Mouse (Mus musculus) ES-Bruce4 (cell line): Measurements from ENCODE around the gene Ovol3. TPM values are rescaled to one million over a fixed set of nuclear protein-coding genes. Genes with fewer than 3 reads are reported as not detected.
"Not testable (repeated sequence)": the region's sequence is repeated elsewhere in the genome, so short reads cannot be mapped to it uniquely, and the experiment has no call there.

ENCODE experiments used
- H3K27ac ChIP-seq: 2 replicates; pipeline ENCODE4 v1.5.1; 2012; ENCODE audit warnings: low read length, inconsistent platforms; ENCODE audit not compliant: insufficient read depth
- H3K27me3 ChIP-seq: 2 replicates; pipeline ENCODE4 v1.6.1; 2012; ENCODE audit warnings: mild to moderate bottlenecking, low read length, inconsistent platforms; ENCODE audit not compliant: control insufficient read depth, poor library complexity, insufficient read depth, severe bottlenecking
- H3K36me3 ChIP-seq: 2 replicates; pipeline ENCODE4 v1.6.1; 2012; ENCODE audit warnings: inconsistent platforms, mild to moderate bottlenecking, low read length, moderate library complexity; ENCODE audit not compliant: control insufficient read depth, poor library complexity, insufficient read depth, severe bottlenecking
- H3K4me1 ChIP-seq: one replicate; pipeline ENCODE4 v1.8.1; 2011; ENCODE audit warnings: low read length; ENCODE audit not compliant: control insufficient read depth, insufficient read depth
- H3K4me3 ChIP-seq: 2 replicates; pipeline ENCODE4 v1.5.1; 2011; ENCODE audit warnings: low read depth, mild to moderate bottlenecking, low read length
- H3K9ac ChIP-seq: 2 replicates; pipeline ENCODE4 v1.6.1; 2012; ENCODE audit warnings: low read depth, mild to moderate bottlenecking, inconsistent platforms; ENCODE audit not compliant: poor library complexity, severe bottlenecking
- H3K9me3 ChIP-seq: replicated peaks from 2 replicates; pipeline ENCODE4 v1.6.1; 2012; ENCODE audit warnings: mild to moderate bottlenecking, low read length, inconsistent platforms; ENCODE audit not compliant: control insufficient read depth, poor library complexity, insufficient read depth, severe bottlenecking
- CTCF ChIP-seq: IDR thresholded peaks from one replicate; pipeline ENCODE4 v1.8.1; 2011; ENCODE audit warnings: low read depth, low read length
- EP300 ChIP-seq: IDR thresholded peaks from 2 replicates; pipeline ENCODE4 v1.6.1; 2011; ENCODE audit warnings: low read depth, low read length; ENCODE audit not compliant: insufficient read depth
- POLR2A ChIP-seq: IDR thresholded peaks from one replicate; pipeline ENCODE4 v1.8.1; 2011; ENCODE audit warnings: low read length; ENCODE audit not compliant: insufficient read depth
- polyA plus RNA-seq: library from polyadenylated mRNA; stranded (reverse); fragments of >200 nt; gene quantifications from 2 replicates; pipeline ENCODE4 v1.2.4, GENCODE M21; 2011; ENCODE audit warnings: low read depth; ENCODE audit not compliant: missing spikeins, insufficient read depth, insufficient read length

The Ovol3 gene
- polyA plus RNA-seq, 1 experiment: not detected

DNA sequence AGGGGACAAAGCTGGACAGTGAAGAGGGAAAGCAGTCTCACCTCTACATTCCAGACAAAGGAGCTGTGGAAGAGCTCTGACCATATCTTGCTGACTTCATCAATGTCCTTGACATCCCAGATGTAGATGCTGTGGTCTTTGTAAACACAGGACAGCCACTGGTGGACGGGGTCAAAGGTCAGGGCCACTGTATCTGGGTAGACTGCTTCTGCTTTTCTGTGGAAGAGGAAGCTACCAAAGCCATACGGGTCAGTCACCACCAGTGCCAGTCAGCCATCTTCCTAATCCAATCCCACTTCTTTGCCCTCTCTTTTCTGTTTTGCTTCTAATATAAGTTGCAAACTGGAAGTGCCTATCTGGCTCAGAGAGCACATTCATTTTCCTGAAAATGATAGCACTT lies 29.5 kb upstream of the Ovol3 start:
- Histone ChIP-seq H3K27me3 (no peaks in the 10 kb centered on the region), H3K36me3 (peaks cover 28% of the 10 kb centered on the region), H3K9ac (no peak overlapping the region), H3K27ac (no peak overlapping the region), H3K9me3 (no peaks in the 10 kb centered on the region), H3K4me1 (peaks cover 2% of the 10 kb centered on the region), H3K4me3 (no peak overlapping the region)
- TF ChIP-seq CTCF (no peak), EP300 (no peak), POLR2A (no peak)

- no peak overlapping the region for H3K4me3 ChIP-seq
- no peaks in the 10 kb centered on the region for H3K27me3 ChIP-seq
- H3K9ac ChIP-seq: no peak overlapping the region
- H3K27ac ChIP-seq: no peak overlapping the region
- peaks cover 9% of the 10 kb centered on the region for H3K36me3 ChIP-seq
- no peaks in the 10 kb centered on the region for H3K9me3 ChIP-seq
- H3K4me1 ChIP-seq: peaks cover 2% of the 10 kb centered on the region
- TF ChIP-seq EP300 (no peak), CTCF (no peak), POLR2A (no peak)
Observed at GRCm38 (mm10) chr7:30251956-30252954, 16.7 kb upstream of the Ovol3 start.

- H3K9ac ChIP-seq, H3K4me1 ChIP-seq, H3K4me3 ChIP-seq, H3K27me3 ChIP-seq, H3K9me3 ChIP-seq, H3K36me3 ChIP-seq, H3K27ac ChIP-seq: not testable (repeated sequence)
Observed at GRCm38 (mm10) chr7:30237374-30237773, 1.8 kb upstream of the Ovol3 start.

- no peak overlapping the region for H3K4me3 ChIP-seq
- no peaks in the 10 kb centered on the region for H3K36me3 ChIP-seq
- no peak overlapping the region for H3K27ac ChIP-seq
- H3K9me3 ChIP-seq: no peaks in the 10 kb centered on the region
- H3K4me1 ChIP-seq: no peaks in the 10 kb centered on the region
- no peaks in the 10 kb centered on the region for H3K27me3 ChIP-seq
- no peak for TF ChIP-seq POLR2A
- TF ChIP-seq CTCF: no peak
- no peak for TF ChIP-seq EP300
- no peak overlapping the region for H3K9ac ChIP-seq
Observed at GRCm38 (mm10) chr7:30235091-30235490, 434 bp downstream of the Ovol3 start.

DNA sequence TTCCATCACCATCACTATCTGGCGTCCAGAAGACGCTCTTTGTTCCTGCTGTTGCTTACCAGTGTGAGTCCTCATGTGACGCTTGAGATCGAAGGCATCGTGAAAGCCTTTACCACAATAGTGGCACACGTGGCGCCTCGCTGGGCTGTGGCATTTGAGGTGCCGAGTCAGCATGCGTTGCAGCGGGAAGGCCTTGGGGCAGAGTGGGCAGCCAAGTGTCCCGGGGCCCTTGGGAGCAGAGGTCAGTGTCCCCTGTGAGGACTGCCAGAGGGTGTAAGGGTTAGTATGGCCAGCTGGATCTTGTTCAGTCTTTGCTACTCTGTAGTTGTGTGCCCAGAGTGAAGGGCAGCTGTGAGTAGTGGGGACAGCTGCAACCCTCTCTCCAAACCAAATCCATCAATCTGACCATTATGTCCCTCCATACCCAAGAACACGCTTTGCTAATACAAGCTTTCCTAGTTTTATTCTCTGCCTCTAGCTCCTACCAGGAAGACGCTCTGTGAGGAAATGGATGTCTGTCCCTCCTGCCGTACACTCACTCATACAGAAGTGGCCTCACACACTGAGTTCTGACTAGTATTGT lies 1.2 kb downstream of the Ovol3 start:
- no peak for TF ChIP-seq CTCF
- TF ChIP-seq POLR2A: no peak
- no peak for TF ChIP-seq EP300
- H3K9ac ChIP-seq: no peak overlapping the region

DNA sequence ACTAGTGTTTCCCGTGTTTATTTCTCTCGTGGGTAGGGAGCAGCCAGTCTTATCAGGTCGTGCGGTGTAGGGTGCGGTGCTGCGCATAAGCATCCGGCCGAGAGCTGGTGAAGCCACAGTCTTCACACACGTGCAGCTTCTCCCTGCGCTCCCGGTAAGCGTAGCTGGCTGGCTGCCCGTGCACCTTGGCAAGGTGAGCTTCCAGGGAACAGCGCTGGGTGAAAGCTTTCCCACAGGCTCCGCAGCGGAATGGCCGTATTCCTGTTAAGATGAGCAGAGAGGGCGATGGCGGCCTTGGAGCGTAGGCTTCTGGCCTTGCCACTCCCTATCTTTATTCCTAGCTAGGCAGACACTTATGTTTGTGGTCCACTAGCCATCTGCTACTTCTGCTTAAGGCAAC lies 2.1 kb downstream of the Ovol3 start:
- Histone ChIP-seq H3K4me3 (peak overlapping the region; percentile 62), H3K36me3 (no peaks in the 10 kb centered on the region), H3K27ac (no peak overlapping the region), H3K4me1 (no peaks in the 10 kb centered on the region), H3K27me3 (no peaks in the 10 kb centered on the region), H3K9ac (peak overlapping the region; percentile 55), H3K9me3 (no peaks in the 10 kb centered on the region)
- TF ChIP-seq EP300 (no peak), CTCF (no peak), POLR2A (no peak)

More for the DNA sequence above, 1.2 kb downstream of the Ovol3 start:
- Histone ChIP-seq H3K27me3 (no peaks in the 10 kb centered on the region), H3K27ac (no peak overlapping the region), H3K4me1 (no peaks in the 10 kb centered on the region), H3K9me3 (no peaks in the 10 kb centered on the region), H3K36me3 (no peaks in the 10 kb centered on the region), H3K4me3 (no peak overlapping the region)
